Mouse (Mus musculus) forebrain, embryonic 15.5 days (tissue): ENCODE data around the gene Zfp593. TPM values are rescaled to one million over a fixed set of nuclear protein-coding genes. Genes with fewer than 3 reads are reported as not detected.

Source experiments
- ATAC-seq: fragments of 200-750 bp; cut with Nextera tagmentation; replicated peaks from 2 replicates; pipeline ENCODE4 v1.8.0; 2017; ENCODE audit warnings: mild to moderate bottlenecking, moderate TSS enrichment, moderate library complexity
- H3K27ac ChIP-seq: fragments of 300-500 bp; sonication (generic); replicated peaks from 2 replicates; pipeline ENCODE4 v1.5.1; 2015; ENCODE audit warnings: mild to moderate bottlenecking, inconsistent platforms
- H3K27me3 ChIP-seq: fragments of 300-500 bp; sonication (generic); 2 replicates; pipeline ENCODE4 v1.6.1; 2015; ENCODE audit warnings: inconsistent platforms
- H3K36me3 ChIP-seq: fragments of 300-500 bp; sonication (generic); 2 replicates; pipeline ENCODE4 v1.6.1; 2015; ENCODE audit warnings: mild to moderate bottlenecking, inconsistent platforms
- H3K4me1 ChIP-seq: fragments of 300-500 bp; sonication (generic); 2 replicates; pipeline ENCODE4 v1.6.1; 2015; ENCODE audit warnings: inconsistent platforms
- H3K4me2 ChIP-seq: fragments of 300-500 bp; sonication (generic); replicated peaks from 2 replicates; pipeline ENCODE4 v1.6.1; 2015; ENCODE audit warnings: mild to moderate bottlenecking, inconsistent platforms
- H3K4me3 ChIP-seq: fragments of 300-500 bp; sonication (generic); 2 replicates; pipeline ENCODE4 v1.5.1; 2015; ENCODE audit warnings: mild to moderate bottlenecking, inconsistent platforms
- H3K9ac ChIP-seq: fragments of 300-500 bp; sonication (generic); replicated peaks from 2 replicates; pipeline ENCODE4 v1.6.1; 2015; ENCODE audit warnings: mild to moderate bottlenecking, inconsistent platforms
- H3K9me3 ChIP-seq: fragments of 300-500 bp; sonication (generic); 2 replicates; pipeline ENCODE4 v1.6.1; 2016; ENCODE audit warnings: inconsistent platforms
- WGBS: fragments of 180-500 bp; shearing (Covaris S2); methylation state at CpG from one replicate; pipeline ENCODE4 v1.1.7; 2015; ENCODE audit warnings: mixed read lengths; 5-methylcytosine and 5-hydroxymethylcytosine counted together
- polyA plus RNA-seq: library from polyadenylated mRNA; unstranded; fragments of >200 nt; fragmentation: Nextera tagmentation; extraction: Ambion mirVana; gene quantifications from 2 replicates; pipeline ENCODE4 v1.2.1, GENCODE M21; 2015

Gene Zfp593
- 17.0 and 17.8 TPM in 2 replicates for polyA plus RNA-seq

DNA sequence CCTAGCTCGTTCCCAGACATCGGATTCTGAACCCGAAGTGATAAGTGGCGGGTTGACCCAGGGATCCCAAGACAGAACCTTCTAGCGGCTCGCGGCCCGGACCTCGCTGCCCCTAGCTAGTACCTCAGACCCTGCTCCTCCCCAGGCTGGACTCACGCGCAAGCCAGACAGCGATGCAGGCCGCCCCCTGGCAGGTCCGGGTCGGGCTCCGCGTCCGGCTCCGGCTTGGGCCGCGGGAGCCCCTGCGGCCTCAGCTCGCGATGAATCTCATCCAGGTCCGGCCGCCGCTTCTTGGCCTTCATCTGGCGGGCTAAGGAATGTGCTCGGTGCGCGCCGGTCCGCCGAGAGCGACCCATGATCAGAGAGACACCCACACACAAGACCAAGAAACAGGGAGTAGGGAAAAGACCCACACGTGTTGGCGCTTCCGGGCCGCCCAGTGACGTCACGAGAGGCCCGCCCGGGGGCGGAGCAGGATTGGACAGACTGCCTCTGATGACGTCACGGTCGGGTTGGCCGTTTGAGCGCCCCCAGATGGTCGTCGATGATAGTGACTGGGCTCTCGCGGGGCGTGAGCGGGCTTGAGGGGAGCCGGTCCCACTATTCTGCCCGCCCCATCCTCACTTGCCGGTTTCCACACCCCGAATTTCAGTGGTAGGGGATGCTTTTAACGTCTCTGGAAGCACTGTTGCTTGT, at the start of gene Zfp593:
TSS of gene Zfp593 (minus strand) at position 445 of the 696 bp plus-strand sequence.
- H3K27ac ChIP-seq = no peak within 1 kb of the TSS; the same call in 1 of the 2 replicates
- H3K4me1 ChIP-seq = peaks cover 34% of the 10 kb centered on the region
- peak; percentile 73 for ATAC-seq
- H3K4me3 ChIP-seq = peak within 1 kb of the TSS; percentile 84
- WGBS = under 1% methylated on average over 60 of the region's 60 CpGs
- peak within 1 kb of the TSS; percentile 88 for H3K9ac ChIP-seq
- peak within 1 kb of the TSS; percentile 97 for H3K4me2 ChIP-seq
- no peaks in the 10 kb centered on the region for H3K36me3 ChIP-seq
- peaks cover 33% of the 10 kb centered on the region for H3K27me3 ChIP-seq
- H3K9me3 ChIP-seq = no peaks in the 10 kb centered on the region

GRCm38 (mm10) chr4:134293692-134294163, 48.3 kb upstream of the Zfp593 start:
- peaks cover 3% of the 10 kb centered on the region; the same call in 1 of the 2 replicates for H3K4me1 ChIP-seq
- H3K4me3 ChIP-seq = no peak overlapping the region
- no peak overlapping the region for H3K9ac ChIP-seq
- H3K27ac ChIP-seq = no peak overlapping the region
- 76% methylated on average over 9 of the region's 9 CpGs for WGBS
- H3K27me3 ChIP-seq = no peaks in the 10 kb centered on the region
- ATAC-seq = no peak
- no peak overlapping the region for H3K4me2 ChIP-seq
- no peaks in the 10 kb centered on the region for H3K36me3 ChIP-seq
- no peaks in the 10 kb centered on the region for H3K9me3 ChIP-seq

- H3K4me2 ChIP-seq = no peak overlapping the region
- ATAC-seq = no peak
- H3K27me3 ChIP-seq = no peaks in the 10 kb centered on the region
- 77% methylated on average over 18 of the region's 18 CpGs for WGBS
- H3K4me1 ChIP-seq = peaks cover 8% of the 10 kb centered on the region
- H3K36me3 ChIP-seq = no peaks in the 10 kb centered on the region
- H3K27ac ChIP-seq = no peak overlapping the region
- H3K4me3 ChIP-seq = no peak overlapping the region
- H3K9ac ChIP-seq = no peak overlapping the region
- no peaks in the 10 kb centered on the region for H3K9me3 ChIP-seq
Measured at GRCm38 (mm10) chr4:134293061-134293691, 47.8 kb upstream of the Zfp593 start.

GRCm38 (mm10) chr4:134292067-134292466, 46.7 kb upstream of the Zfp593 start:
- H3K9ac ChIP-seq = no peak overlapping the region
- H3K27me3 ChIP-seq = no peaks in the 10 kb centered on the region
- no peak for ATAC-seq
- H3K4me2 ChIP-seq = no peak overlapping the region
- no peaks in the 10 kb centered on the region for H3K36me3 ChIP-seq
- peaks cover 10% of the 10 kb centered on the region for H3K4me1 ChIP-seq
- no peak overlapping the region for H3K4me3 ChIP-seq
- no peak overlapping the region for H3K27ac ChIP-seq
- 18% methylated on average over 7 of the region's 7 CpGs for WGBS
- no peaks in the 10 kb centered on the region for H3K9me3 ChIP-seq

DNA sequence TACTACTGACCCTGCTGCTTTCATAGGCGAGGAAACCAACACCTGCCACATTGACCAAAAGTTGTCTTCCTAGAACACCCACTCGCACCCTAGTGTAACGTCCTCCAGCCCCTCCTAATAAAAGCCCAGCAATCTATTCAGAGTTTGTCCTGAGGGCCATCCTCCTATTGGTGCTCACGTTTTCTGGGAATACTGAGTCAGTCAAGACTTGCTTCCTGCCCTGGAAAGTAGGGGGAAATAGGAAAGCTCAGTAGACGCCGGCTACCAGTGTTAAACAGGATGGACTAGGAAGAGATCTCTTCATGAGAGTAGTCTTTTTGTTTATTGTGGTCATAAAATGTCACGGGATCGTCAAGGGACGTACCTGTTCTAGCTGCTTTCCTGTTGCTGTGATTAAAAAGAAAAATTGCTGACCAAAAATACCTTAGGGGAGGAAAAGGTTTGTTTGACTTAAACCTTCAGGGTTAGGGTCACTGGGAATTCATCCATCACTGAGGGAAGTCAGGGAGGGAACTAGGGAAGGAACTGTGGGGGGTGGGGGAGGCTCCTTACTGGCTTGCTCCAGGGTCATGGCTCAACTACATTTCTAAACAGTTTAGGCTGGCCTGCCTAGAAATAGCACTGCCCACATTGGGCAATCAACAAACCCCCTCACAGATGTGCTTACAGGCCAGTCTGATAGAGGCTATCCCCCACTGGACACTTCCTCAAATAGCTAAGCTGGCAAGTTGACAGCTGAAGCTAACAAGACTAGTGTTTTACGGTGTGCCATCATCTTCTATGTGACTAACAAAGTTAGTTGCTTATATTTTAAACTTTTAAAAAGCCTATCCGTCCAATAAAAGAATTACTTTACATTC, 43.2 kb upstream of the Zfp593 start:
- H3K4me3 ChIP-seq = peak overlapping the region; percentile 84
- no peaks in the 10 kb centered on the region for H3K27me3 ChIP-seq
- H3K27ac ChIP-seq = peak overlapping the region; percentile 100
- no peak for ATAC-seq
- WGBS = 51% methylated on average over 11 of the region's 11 CpGs
- peak overlapping the region; percentile 65 for H3K4me2 ChIP-seq
- H3K36me3 ChIP-seq = peaks cover 5% of the 10 kb centered on the region
- H3K9ac ChIP-seq = peak overlapping the region; percentile 97
- no peaks in the 10 kb centered on the region for H3K9me3 ChIP-seq
- peaks cover 21% of the 10 kb centered on the region for H3K4me1 ChIP-seq

GRCm38 (mm10) chr4:134287575-134288025, 42.2 kb upstream of the Zfp593 start, which contains the start of gene Pdik1l:
TSS of gene Pdik1l (minus strand) at chr4:134287895.
- Histone ChIP-seq H3K36me3 (peaks cover 15% of the 10 kb centered on the region), H3K4me1 (peaks cover 21% of the 10 kb centered on the region), H3K9ac (peak within 1 kb of the TSS; percentile 97), H3K4me3 (peak within 1 kb of the TSS; percentile 84), H3K27me3 (no peaks in the 10 kb centered on the region), H3K27ac (peak within 1 kb of the TSS; percentile 100), H3K9me3 (no peaks in the 10 kb centered on the region), H3K4me2 (peak within 1 kb of the TSS; percentile 75)
- ATAC-seq = peak; percentile 77
- WGBS = under 1% methylated on average over 42 of the region's 43 CpGs

DNA sequence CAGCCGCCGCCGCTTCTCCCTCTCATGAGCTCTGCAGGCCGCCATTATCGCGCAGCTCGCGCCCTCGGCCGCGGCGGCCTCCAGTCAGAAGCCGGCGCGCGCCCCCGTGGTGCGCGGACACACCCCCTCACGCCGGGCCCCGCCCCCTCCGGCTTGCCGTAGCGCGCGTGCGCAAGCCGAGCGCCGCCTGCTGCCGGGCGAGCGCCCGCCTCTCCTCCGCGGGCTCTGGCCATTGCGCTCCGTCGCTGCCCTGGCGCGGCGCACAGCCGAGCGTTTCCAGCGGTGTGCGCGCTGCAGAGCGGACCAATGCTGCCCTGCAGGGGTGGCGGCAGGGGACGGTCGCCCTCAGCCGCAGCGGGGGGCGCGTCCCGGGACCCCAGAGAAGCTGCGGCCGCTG, 41.8 kb upstream of the Zfp593 start:
- Histone ChIP-seq H3K4me3 (peak overlapping the region; percentile 84), H3K9ac (peak overlapping the region; percentile 97), H3K4me1 (peaks cover 21% of the 10 kb centered on the region), H3K27me3 (no peaks in the 10 kb centered on the region), H3K36me3 (peaks cover 19% of the 10 kb centered on the region), H3K4me2 (peak overlapping the region; percentile 75), H3K27ac (peak overlapping the region; percentile 100), H3K9me3 (no peaks in the 10 kb centered on the region)
- WGBS = 1% methylated on average over 58 of the region's 59 CpGs
- ATAC-seq = peak; percentile 97

- 2% methylated on average over 59 of the region's 59 CpGs for WGBS
- no peaks in the 10 kb centered on the region for H3K9me3 ChIP-seq
- peak overlapping the region; percentile 100 for H3K27ac ChIP-seq
- H3K4me2 ChIP-seq = peak overlapping the region; percentile 75
- peak; percentile 41 for ATAC-seq
- peaks cover 21% of the 10 kb centered on the region for H3K4me1 ChIP-seq
- H3K9ac ChIP-seq = peak overlapping the region; percentile 95
- peak overlapping the region; percentile 84 for H3K4me3 ChIP-seq
- no peaks in the 10 kb centered on the region for H3K27me3 ChIP-seq
- peaks cover 25% of the 10 kb centered on the region for H3K36me3 ChIP-seq
Measured at GRCm38 (mm10) chr4:134286226-134287167, 41.1 kb upstream of the Zfp593 start.

DNA sequence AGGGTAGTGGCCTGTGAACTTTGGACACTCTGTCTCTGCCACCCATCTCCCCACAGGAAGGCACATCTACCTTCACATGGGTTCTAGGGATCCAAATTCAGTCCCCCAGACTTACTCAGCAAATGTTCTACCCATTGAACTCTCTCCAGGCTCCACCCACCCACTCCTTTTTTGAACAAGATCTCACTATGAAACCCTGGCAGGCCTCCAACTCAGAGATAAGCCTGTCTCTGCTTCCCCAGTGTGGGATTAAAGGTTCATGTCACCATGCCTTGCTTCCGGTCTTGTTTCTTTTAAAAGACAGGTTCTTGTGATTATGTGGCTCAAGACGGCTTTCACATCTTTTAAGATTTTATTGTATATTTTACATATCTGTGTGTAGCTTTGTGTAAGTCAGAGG, 39.5 kb upstream of the Zfp593 start:
- Histone ChIP-seq H3K4me2 (no peak overlapping the region), H3K9me3 (no peaks in the 10 kb centered on the region), H3K9ac (no peak overlapping the region), H3K27me3 (no peaks in the 10 kb centered on the region), H3K4me1 (peaks cover 21% of the 10 kb centered on the region), H3K27ac (no peak overlapping the region), H3K4me3 (no peak overlapping the region), H3K36me3 (peaks cover 39% of the 10 kb centered on the region)
- 91% methylated on average over 2 of the region's 2 CpGs for WGBS
- no peak for ATAC-seq

- H3K9me3 ChIP-seq = no peaks in the 10 kb centered on the region
- no peaks in the 10 kb centered on the region for H3K4me1 ChIP-seq
- H3K27me3 ChIP-seq = no peaks in the 10 kb centered on the region
- H3K4me2 ChIP-seq = no peak overlapping the region
- 7% methylated on average over 14 of the region's 14 CpGs for WGBS
- no peak for ATAC-seq
- no peak overlapping the region for H3K9ac ChIP-seq
- H3K4me3 ChIP-seq = no peak overlapping the region
- peaks cover 29% of the 10 kb centered on the region for H3K36me3 ChIP-seq
- no peak overlapping the region for H3K27ac ChIP-seq
Measured at GRCm38 (mm10) chr4:134273417-134274345, 28.3 kb upstream of the Zfp593 start.
